Mouse (Mus musculus) spleen, adult 2 months (tissue): ENCODE measurements around the gene Olfr1224-ps1.

Source experiments
- CTCF ChIP-seq: fragments of 200-500 bp; IDR thresholded peaks from 2 replicates; pipeline ENCODE4 v1.5.1; 2011; ENCODE audit warnings: mild to moderate bottlenecking, inconsistent platforms; ENCODE audit not compliant: insufficient read depth, insufficient read length, insufficient replicate concordance; ENCODE audit errors: extremely low read depth
- POLR2A ChIP-seq: fragments of 200-500 bp; IDR thresholded peaks from 2 replicates; pipeline ENCODE4 v1.6.1; 2011; ENCODE audit warnings: low read depth, low read length, inconsistent platforms

GRCm38 (mm10) chr2:89106735-89107134, 57.2 kb downstream of the Olfr1224-ps1 start, which contains the start of gene Olfr1220:
- TF ChIP-seq POLR2A (no peak), CTCF (no peak)
